Mouse (Mus musculus) stomach, embryonic 14.5 days (tissue): ENCODE measurements around the gene Fam98a. TPM values are rescaled to one million over a fixed set of nuclear protein-coding genes. Genes with fewer than 3 reads are reported as not detected.

Experiments used
- ATAC-seq: fragments of 200-750 bp; cut with Nextera tagmentation; 2 replicates; pipeline ENCODE4 v1.8.0; 2017; ENCODE audit warnings: low read depth, moderate TSS enrichment; ENCODE audit not compliant: insufficient number of reproducible peaks, insufficient read depth, low FRiP score
- H3K27ac ChIP-seq: fragments of 300-500 bp; sonication (generic); 2 replicates; pipeline ENCODE4 v1.5.1; 2014; ENCODE audit warnings: mild to moderate bottlenecking, low read length, moderate library complexity, mixed read lengths
- H3K27me3 ChIP-seq: fragments of 300-500 bp; sonication (generic); 2 replicates; pipeline ENCODE4 v1.6.1; 2014; ENCODE audit warnings: low read length, control low read depth, mixed read lengths; ENCODE audit not compliant: control insufficient read depth, insufficient read depth
- H3K36me3 ChIP-seq: fragments of 300-500 bp; sonication (generic); 2 replicates; pipeline ENCODE4 v1.6.1; 2014; ENCODE audit warnings: mild to moderate bottlenecking, control low read depth, low read length, moderate library complexity, mixed read lengths; ENCODE audit not compliant: control insufficient read depth, insufficient read depth
- H3K4me1 ChIP-seq: fragments of 300-500 bp; sonication (generic); 2 replicates; pipeline ENCODE4 v1.6.1; 2014; ENCODE audit warnings: low read length, control low read depth, mixed read lengths; ENCODE audit not compliant: control insufficient read depth, insufficient read depth
- H3K4me2 ChIP-seq: fragments of 300-500 bp; sonication (generic); replicated peaks from 2 replicates; pipeline ENCODE4 v1.6.1; 2014; ENCODE audit warnings: low read depth, low read length, control low read depth
- H3K4me3 ChIP-seq: fragments of 300-500 bp; sonication (generic); 2 replicates; pipeline ENCODE4 v1.5.1; 2014; ENCODE audit warnings: low read depth, low read length, control low read depth
- H3K9ac ChIP-seq: fragments of 300-500 bp; sonication (generic); replicated peaks from 2 replicates; pipeline ENCODE4 v1.6.1; 2014; ENCODE audit warnings: low read depth, mild to moderate bottlenecking, control low read depth, low read length, moderate library complexity, mixed read lengths
- H3K9me3 ChIP-seq: fragments of 300-500 bp; sonication (generic); 2 replicates; pipeline ENCODE4 v1.6.1; 2016; ENCODE audit warnings: low read depth, low read length, control low read depth; ENCODE audit not compliant: control insufficient read depth
- WGBS: fragments of 180-500 bp; shearing (Covaris S2); extraction: QIAGEN DNeasy Blood & Tissue Kit; methylation state at CpG from one replicate; pipeline ENCODE4 v1.1.7; 2014; 5-methylcytosine and 5-hydroxymethylcytosine counted together
- polyA plus RNA-seq: library from polyadenylated mRNA; unstranded; fragments of >200 nt; fragmentation: Nextera tagmentation; extraction: Ambion mirVana; gene quantifications from 2 replicates; pipeline ENCODE4 v1.2.1, GENCODE M21; 2014

Fam98a gene
- polyA plus RNA-seq = 10.0 and 10.8 TPM in 2 replicates

DNA sequence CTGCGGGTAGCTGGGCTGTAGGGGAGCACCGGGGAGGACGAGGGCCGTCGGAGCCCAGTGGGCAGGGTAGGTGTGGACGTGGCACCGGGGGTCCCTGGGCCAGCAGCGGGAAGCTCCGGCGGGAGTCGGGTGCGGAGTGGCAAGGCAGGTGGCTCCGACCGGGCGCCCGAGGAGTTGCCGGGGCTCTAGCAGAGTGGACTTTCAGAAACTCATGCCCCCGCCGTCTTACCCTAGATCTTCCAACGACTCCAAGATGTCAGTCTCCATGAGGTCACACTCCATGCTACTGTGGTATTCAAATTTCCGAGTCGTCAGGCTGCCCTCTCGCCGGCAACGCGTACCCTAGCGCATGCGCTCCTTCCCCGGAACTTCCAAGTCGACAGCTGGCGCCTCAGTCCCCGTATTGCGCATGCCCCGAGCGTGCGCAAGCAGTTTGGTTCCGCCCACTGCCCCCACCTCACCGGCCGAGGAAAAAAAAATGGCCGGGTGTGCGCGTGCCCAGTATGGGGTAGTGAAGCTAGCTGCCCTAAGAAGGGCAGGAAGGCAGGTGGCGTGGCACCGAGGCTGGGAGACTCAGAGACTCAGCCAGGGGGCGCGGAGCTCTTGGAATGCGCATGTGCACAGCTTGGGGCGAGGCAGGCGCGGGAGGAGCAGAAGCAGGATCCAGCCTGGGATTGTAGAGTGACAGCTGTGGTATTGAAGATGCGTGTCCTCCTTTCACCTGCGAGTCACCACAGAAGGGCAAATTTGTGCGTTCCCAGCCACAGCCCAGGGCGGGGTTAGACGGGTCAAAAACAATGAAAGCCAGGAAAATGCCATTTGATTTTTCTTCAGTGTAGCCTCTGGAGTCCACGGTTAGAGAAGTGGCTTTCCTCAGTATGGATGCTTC is at the start of gene Fam98a:
Gene Fam98a, minus strand, starts transcription at position 435 of the 889 bp plus-strand sequence.
- H3K27ac ChIP-seq = peak within 1 kb of the TSS; percentile 48; the same call in 1 of the 2 replicates
- no peaks in the 10 kb centered on the region for H3K9me3 ChIP-seq
- H3K4me1 ChIP-seq = peaks cover 4% of the 10 kb centered on the region; the same call in 1 of the 2 replicates
- peak within 1 kb of the TSS; percentile 77 for H3K4me2 ChIP-seq
- H3K9ac ChIP-seq = peak within 1 kb of the TSS; percentile 68
- ATAC-seq = peak; percentile 99
- H3K27me3 ChIP-seq = no peaks in the 10 kb centered on the region
- H3K36me3 ChIP-seq = 0 out of 2 replicates have a peak, but pooled peaks cover 8% of the 10 kb centered on the region
- under 1% methylated on average over 56 of the region's 56 CpGs for WGBS
- peak within 1 kb of the TSS; percentile 85 for H3K4me3 ChIP-seq

DNA sequence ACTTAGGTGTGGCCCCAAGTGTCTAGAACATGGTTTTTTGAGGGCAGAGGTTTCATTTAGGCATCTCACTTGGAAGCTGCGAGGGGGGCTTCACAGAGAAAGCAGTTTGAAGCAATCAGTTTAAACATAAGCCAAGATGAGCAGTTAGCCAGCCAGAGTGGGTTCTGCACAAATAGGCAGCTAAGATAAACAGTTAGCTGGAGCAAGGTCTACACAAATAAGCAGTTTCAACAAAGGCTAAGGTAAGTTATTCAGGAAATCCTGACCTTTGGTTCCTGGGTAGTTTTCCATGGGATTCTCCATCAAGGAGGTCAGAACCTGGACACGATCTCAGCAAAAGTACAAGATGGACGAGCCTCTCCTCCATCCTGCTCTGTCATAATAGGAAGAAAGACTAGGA is 46.9 kb upstream of the Fam98a start:
- WGBS = 44% methylated on average over 3 of the region's 3 CpGs
- H3K9ac ChIP-seq = no peak overlapping the region
- H3K4me1 ChIP-seq = no peaks in the 10 kb centered on the region
- no peak overlapping the region for H3K27ac ChIP-seq
- ATAC-seq = no peak
- no peaks in the 10 kb centered on the region for H3K27me3 ChIP-seq
- no peak overlapping the region for H3K4me2 ChIP-seq
- H3K4me3 ChIP-seq = no peak overlapping the region
- no peaks in the 10 kb centered on the region for H3K9me3 ChIP-seq
- H3K36me3 ChIP-seq = no peaks in the 10 kb centered on the region

DNA sequence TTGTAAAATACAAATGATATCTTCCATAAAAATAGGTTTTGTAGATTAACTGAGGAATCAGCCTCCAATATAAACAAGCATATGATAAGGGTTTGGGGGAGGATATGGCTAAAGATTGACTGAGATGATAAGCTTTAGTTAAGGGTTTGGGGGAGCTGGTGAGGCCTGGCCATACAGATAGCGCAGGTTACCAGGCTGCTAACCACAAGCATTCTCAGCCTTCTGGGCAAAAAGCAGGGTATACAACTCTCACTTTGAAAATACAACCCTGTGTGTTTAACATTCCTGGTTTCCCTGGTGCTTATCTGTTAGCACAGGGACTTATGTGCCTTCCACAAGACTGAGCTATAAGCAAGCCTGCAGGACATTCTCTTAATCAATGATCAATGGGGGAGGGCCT is 31.0 kb upstream of the Fam98a start:
- ATAC-seq = no peak
- Histone ChIP-seq H3K9me3 (no peaks in the 10 kb centered on the region), H3K36me3 (no peaks in the 10 kb centered on the region), H3K4me1 (no peaks in the 10 kb centered on the region), H3K27ac (no peak overlapping the region), H3K9ac (no peak overlapping the region), H3K4me3 (no peak overlapping the region), H3K27me3 (no peaks in the 10 kb centered on the region), H3K4me2 (no peak overlapping the region)
- 71% methylated on average over 1 of the region's 1 CpGs for WGBS

DNA sequence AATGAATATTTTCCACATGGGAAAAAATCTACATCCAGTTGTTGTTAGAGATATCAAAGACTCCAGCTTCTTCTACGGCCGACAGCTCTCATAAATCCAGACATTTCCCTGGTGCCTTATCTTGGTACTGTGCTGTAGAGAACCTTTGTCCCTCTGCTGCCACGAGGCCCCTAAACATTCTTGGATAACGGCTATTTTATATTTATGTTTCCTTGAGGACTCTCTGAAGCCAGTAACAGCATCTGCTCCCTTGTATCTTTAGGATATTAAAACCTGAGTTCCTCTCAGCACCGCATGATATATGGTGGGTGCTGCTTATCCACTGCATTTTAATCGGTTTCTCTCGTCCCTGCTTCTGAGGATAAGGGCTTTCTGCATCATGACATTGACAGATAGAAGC is 23.9 kb upstream of the Fam98a start:
- Histone ChIP-seq H3K27me3 (no peaks in the 10 kb centered on the region), H3K9ac (no peak overlapping the region), H3K27ac (no peak overlapping the region), H3K9me3 (no peaks in the 10 kb centered on the region), H3K4me1 (no peaks in the 10 kb centered on the region), H3K36me3 (no peaks in the 10 kb centered on the region), H3K4me3 (no peak overlapping the region), H3K4me2 (no peak overlapping the region)
- ATAC-seq = no peak
- 48% methylated on average over 7 of the region's 7 CpGs for WGBS

DNA sequence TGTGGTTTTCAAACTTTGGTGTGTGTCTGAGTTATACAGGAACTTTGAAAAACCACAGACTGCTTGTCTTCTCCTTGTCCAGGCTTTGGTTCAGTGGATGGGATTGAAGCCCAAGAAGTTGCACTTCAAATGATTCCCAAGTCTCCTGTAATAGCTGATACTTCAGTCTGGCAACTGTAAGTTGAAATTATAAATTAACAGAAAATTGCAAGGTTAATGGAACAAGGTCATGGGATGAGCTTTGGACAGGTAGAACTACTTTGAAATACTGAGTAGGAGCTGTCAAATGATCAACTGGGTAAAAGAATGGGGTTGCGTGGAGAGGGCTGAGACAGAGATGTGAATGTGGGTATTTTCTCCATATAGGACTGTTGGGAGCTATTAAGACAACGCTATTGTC is 6.3 kb upstream of the Fam98a start:
- no peaks in the 10 kb centered on the region for H3K4me1 ChIP-seq
- H3K36me3 ChIP-seq = no peaks in the 10 kb centered on the region
- WGBS = 96% methylated on average over 2 of the region's 2 CpGs
- no peak overlapping the region for H3K4me2 ChIP-seq
- no peak for ATAC-seq
- H3K9me3 ChIP-seq = peaks cover 4% of the 10 kb centered on the region; the same call in 1 of the 2 replicates
- no peaks in the 10 kb centered on the region for H3K27me3 ChIP-seq
- H3K9ac ChIP-seq = no peak overlapping the region
- no peak overlapping the region for H3K4me3 ChIP-seq
- H3K27ac ChIP-seq = no peak overlapping the region

DNA sequence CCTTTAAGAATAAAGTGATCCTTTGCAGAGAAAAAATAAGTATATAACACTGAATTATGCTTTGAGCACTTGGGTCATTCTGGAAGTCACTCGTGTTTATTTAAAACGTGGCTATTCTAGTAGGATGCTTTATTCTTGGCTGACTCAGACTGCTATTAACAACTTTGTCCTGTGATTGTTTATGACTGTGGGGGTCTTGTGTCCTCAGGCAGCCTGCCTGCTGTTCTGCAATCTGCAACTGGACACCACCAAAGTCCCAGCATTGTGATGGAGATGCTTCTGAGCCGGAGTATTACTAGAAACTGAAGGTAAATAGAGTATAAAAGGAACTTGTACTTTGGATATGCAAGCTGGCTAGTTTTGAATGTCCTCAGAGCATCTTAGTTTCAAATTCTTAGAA is 5.3 kb upstream of the Fam98a start:
- Histone ChIP-seq H3K4me1 (no peaks in the 10 kb centered on the region), H3K4me2 (no peak overlapping the region)

DNA sequence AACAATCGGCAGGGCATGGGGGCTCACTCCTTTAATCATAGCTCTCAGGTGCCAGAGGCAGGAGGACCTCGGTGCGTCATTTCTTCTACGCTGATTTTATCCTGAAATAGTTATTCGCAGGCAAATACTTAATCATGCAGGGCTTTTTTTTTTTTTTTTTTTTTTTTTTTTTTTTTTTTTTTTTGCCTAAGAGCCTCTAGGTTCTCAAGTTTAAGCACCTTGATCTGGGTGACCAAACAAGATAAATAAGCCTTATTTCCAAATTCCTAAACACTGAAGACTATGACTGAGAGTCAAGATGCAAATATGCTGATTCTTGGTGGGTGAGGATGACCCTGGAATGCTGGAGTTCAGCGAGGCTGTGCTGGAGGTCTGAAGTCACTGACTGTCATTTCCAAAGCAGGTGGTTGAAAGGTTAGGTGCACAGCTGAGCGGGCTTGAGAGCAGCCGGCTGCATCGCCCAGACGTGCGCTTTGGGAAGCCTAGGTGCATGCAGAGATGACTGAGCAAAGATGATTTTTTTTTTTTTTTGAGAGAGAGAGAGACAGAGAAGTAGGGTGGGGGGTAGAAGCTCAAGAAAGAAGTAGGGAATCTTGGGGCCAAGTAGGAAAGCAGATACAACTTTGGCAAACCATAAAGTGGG is 854 bp downstream of the Fam98a start:
- peak overlapping the region; percentile 68; the same call in 1 of the 2 replicates for H3K9ac ChIP-seq
- peak overlapping the region; percentile 77 for H3K4me2 ChIP-seq
- H3K27ac ChIP-seq = no peak overlapping the region; the same call in 1 of the 2 replicates
- H3K36me3 ChIP-seq = peaks cover 11% of the 10 kb centered on the region; the same call in 1 of the 2 replicates
- peaks cover 4% of the 10 kb centered on the region; the same call in 1 of the 2 replicates for H3K4me1 ChIP-seq
- WGBS = 38% methylated on average over 11 of the region's 11 CpGs
- ATAC-seq = no peak
- H3K4me3 ChIP-seq = peak overlapping the region; percentile 85
- H3K27me3 ChIP-seq = no peaks in the 10 kb centered on the region
- H3K9me3 ChIP-seq = no peaks in the 10 kb centered on the region

More for the DNA sequence above, 5.3 kb upstream of the Fam98a start:
- H3K9me3 ChIP-seq = peaks cover 3% of the 10 kb centered on the region; the same call in 1 of the 2 replicates
- 41% methylated on average over 3 of the region's 3 CpGs for WGBS
- no peak for ATAC-seq
- H3K27ac ChIP-seq = no peak overlapping the region
- no peaks in the 10 kb centered on the region for H3K36me3 ChIP-seq
- H3K27me3 ChIP-seq = no peaks in the 10 kb centered on the region
- H3K9ac ChIP-seq = no peak overlapping the region
- H3K4me3 ChIP-seq = no peak overlapping the region

DNA sequence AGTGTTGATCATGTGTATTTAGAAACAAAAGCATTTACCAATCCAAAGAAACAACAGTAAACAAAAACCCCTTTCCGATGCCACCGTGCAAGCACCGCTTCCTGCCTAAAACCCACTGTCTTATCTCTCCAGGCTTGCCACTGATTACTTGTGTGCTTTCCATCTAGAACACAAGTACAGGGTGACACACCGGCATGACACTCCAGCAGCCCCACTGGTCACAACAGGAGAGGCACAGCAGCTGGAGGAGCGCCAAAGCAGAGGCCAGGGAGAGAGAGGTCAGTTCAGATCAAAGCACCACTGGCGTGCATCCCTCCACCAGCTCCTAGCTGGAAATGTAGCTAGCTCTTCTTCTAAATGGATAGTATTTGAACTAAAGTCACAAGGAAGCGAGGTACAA is 7.5 kb downstream of the Fam98a start:
- WGBS = 78% methylated on average over 7 of the region's 7 CpGs
- H3K36me3 ChIP-seq = peaks cover 19% of the 10 kb centered on the region; the same call in 1 of the 2 replicates
- no peak for ATAC-seq

More for the DNA sequence above, 7.5 kb downstream of the Fam98a start:
- H3K4me2 ChIP-seq = no peak overlapping the region
- no peak overlapping the region for H3K9ac ChIP-seq
- no peaks in the 10 kb centered on the region for H3K9me3 ChIP-seq
- no peak overlapping the region for H3K4me3 ChIP-seq
- no peaks in the 10 kb centered on the region for H3K4me1 ChIP-seq
- H3K27ac ChIP-seq = no peak overlapping the region
- no peaks in the 10 kb centered on the region for H3K27me3 ChIP-seq
